In genomic region chr17:12415741-12416140, GRCm38 (mm10) we compare ENCODE assay signal across 12 mouse cellular contexts. TPM values are rescaled to one million over a fixed set of nuclear protein-coding genes. Genes with fewer than 3 reads are reported as not detected.
DNase-seq lines count a peak whose midpoint lies in the region; ATAC-seq and TF ChIP-seq lines count a peak whose summit lies in the region.
"Had no signal": no experiment of that assay in that cellular context is flagged by ENCODE, and none has a peak within 500 bp of the region (broad histone marks: within the 10 kb centered on the region; RNA-seq: fewer than 3 reads in every experiment).

No protein-coding gene starts in this region.

- H3K4me2 ChIP-seq in kidney, embryonic 14.5 days (replicated peaks; ENCODE audit: low read depth, low read length) = no peak overlapping the region
- no peak overlapping the region for H3K4me2 ChIP-seq in midbrain, embryonic 11.5 days
- no peak overlapping the region for H3K4me2 ChIP-seq in stomach, embryonic 16.5 days (ENCODE audit: low read depth, low read length)

- no peaks in the 10 kb centered on the region for H3K27me3 ChIP-seq in kidney, embryonic 14.5 days (ENCODE audit: control insufficient read depth, insufficient read depth, low read length)
- H3K27me3 ChIP-seq in midbrain, embryonic 11.5 days (ENCODE audit: control insufficient read depth, insufficient read depth, low read length) = no peaks in the 10 kb centered on the region
- no peaks in the 10 kb centered on the region for H3K27me3 ChIP-seq in midbrain, embryonic 10.5 days (ENCODE audit: low read depth, poor library complexity, severe bottlenecking)
- H3K27me3 ChIP-seq in stomach, embryonic 16.5 days (ENCODE audit: control insufficient read depth, insufficient read depth, low read length) = no peaks in the 10 kb centered on the region

- no peaks in the 10 kb centered on the region for H3K9me3 ChIP-seq in kidney, embryonic 14.5 days (ENCODE audit: control insufficient read depth, low read length)
- no peaks in the 10 kb centered on the region for H3K9me3 ChIP-seq in midbrain, embryonic 11.5 days (ENCODE audit: control insufficient read depth, low read length)
- no peaks in the 10 kb centered on the region for H3K9me3 ChIP-seq in midbrain, embryonic 10.5 days (replicated peaks)
- no peaks in the 10 kb centered on the region for H3K9me3 ChIP-seq in stomach, embryonic 16.5 days (replicated peaks; ENCODE audit: control insufficient read depth, low read length)

- WGBS in kidney, embryonic 14.5 days = 59% methylated on average over 5 of the region's 5 CpGs
- 76% methylated on average over 5 of the region's 5 CpGs for WGBS in midbrain, embryonic 11.5 days
- 77% methylated on average over 5 of the region's 5 CpGs for WGBS in midbrain, embryonic 10.5 days
- WGBS in stomach, embryonic 16.5 days = 37% methylated on average over 5 of the region's 5 CpGs

- no peak overlapping the region for H3K4me3 ChIP-seq in gastrocnemius, adult 2 months
- H3K4me3 ChIP-seq in kidney, embryonic 14.5 days (ENCODE audit: low read length) = no peak overlapping the region
- no peak overlapping the region for H3K4me3 ChIP-seq in midbrain, embryonic 11.5 days (ENCODE audit: low read depth, low read length)
- H3K4me3 ChIP-seq in midbrain, embryonic 10.5 days = no peak overlapping the region
- H3K4me3 ChIP-seq in stomach, embryonic 16.5 days (replicated peaks; ENCODE audit: low read length) = no peak overlapping the region
- H3K4me3 ChIP-seq: erythroblast, embryonic 14.5 days had no signal

- peaks cover 18% of the 10 kb centered on the region; the same call in 1 of the 2 replicates for H3K4me1 ChIP-seq in kidney, embryonic 14.5 days (ENCODE audit: control insufficient read depth, insufficient read depth, low read length)
- no peaks in the 10 kb centered on the region for H3K4me1 ChIP-seq in midbrain, embryonic 11.5 days (ENCODE audit: control insufficient read depth, insufficient read depth, low read length)
- H3K4me1 ChIP-seq in midbrain, embryonic 10.5 days = peaks cover 15% of the 10 kb centered on the region
- H3K4me1 ChIP-seq in stomach, embryonic 16.5 days (ENCODE audit: control insufficient read depth, insufficient read depth, low read length) = peaks cover 21% of the 10 kb centered on the region

- DNase-seq in gastrocnemius, adult 2 months = no peak
- no peak for DNase-seq in gastrocnemius, postnatal 4 days (ENCODE audit: low spot score in 2 of 2)
- DNase-seq in kidney, postnatal 10 days = no peak
- DNase-seq in midbrain, embryonic 11.5 days (ENCODE audit: low spot score, missing footprints) = no peak
- no peak for DNase-seq in midbrain, embryonic 10.5 days (ENCODE audit: low spot score)
- DNase-seq in layer of hippocampus, postnatal 10 days (ENCODE audit: low spot score in 2 of 2) = no peak

- no peak for TF ChIP-seq CTCF in gastrocnemius, adult 2 months (IDR thresholded peaks at IDR 0.05)

- H3K9ac ChIP-seq in kidney, embryonic 14.5 days (ENCODE audit: low read depth, low read length) = no peak overlapping the region
- no peak overlapping the region for H3K9ac ChIP-seq in midbrain, embryonic 11.5 days (ENCODE audit: low read length)
- H3K9ac ChIP-seq in stomach, embryonic 16.5 days (ENCODE audit: low read length) = no peak overlapping the region

- intact Hi-C loops in gastrocnemius, adult 2 months (cut with DNase I) = loop anchor here (1.0 kb wide), 4 partner anchors 40 to 395 kb away; no protein-coding TSS in a partner anchor

- no peaks in the 10 kb centered on the region for H3K36me3 ChIP-seq in kidney, embryonic 14.5 days (ENCODE audit: control insufficient read depth, insufficient read depth, low read length)
- no peaks in the 10 kb centered on the region for H3K36me3 ChIP-seq in midbrain, embryonic 11.5 days (ENCODE audit: control insufficient read depth, insufficient read depth, low read length)
- H3K36me3 ChIP-seq in midbrain, embryonic 10.5 days = no peaks in the 10 kb centered on the region
- no peaks in the 10 kb centered on the region for H3K36me3 ChIP-seq in stomach, embryonic 16.5 days (ENCODE audit: control insufficient read depth, insufficient read depth, low read length)

- peak; percentile 13; the same call in 1 of the 2 replicates for ATAC-seq in kidney, embryonic 14.5 days (ENCODE audit: low FRiP score, low TSS enrichment)
- peak; percentile 24; the same call in 1 of the 2 replicates for ATAC-seq in midbrain, embryonic 11.5 days (ENCODE audit: low FRiP score)
- ATAC-seq in stomach, embryonic 16.5 days (ENCODE audit: insufficient read depth, low FRiP score) = no peak; the same call in 1 of the 2 replicates

- H3K27ac ChIP-seq in gastrocnemius, adult 2 months = peak overlapping the region; percentile 77
- peak overlapping the region; percentile 67; the same call in 1 of the 2 replicates for H3K27ac ChIP-seq in kidney, embryonic 14.5 days (ENCODE audit: low read depth, low read length)
- no peak overlapping the region for H3K27ac ChIP-seq in midbrain, embryonic 11.5 days (ENCODE audit: low read depth, low read length)
- no peak overlapping the region for H3K27ac ChIP-seq in midbrain, embryonic 10.5 days (replicated peaks)
- H3K27ac ChIP-seq in stomach, embryonic 16.5 days (ENCODE audit: low read length) = peak overlapping the region; percentile 70

RNA-seq across cellular contexts. Expression of gene Plg, which starts 37.3 kb away (rescaled TPM):
- not detected for total RNA-seq in gastrocnemius, adult 2 months (2021)
- 1 to 10 TPM in 1 of 2 experiments, under 1 TPM in 1; 0.52 to 4.1 TPM for total RNA-seq in gastrocnemius, postnatal 4 days (2021)
- not detected in 2 replicates for polyA plus RNA-seq in kidney, embryonic 14.5 days (2014; fragmentation: Nextera tagmentation; extraction: Ambion mirVana)
- 0.06 TPM in 1 of 2 replicates, not detected in the other for polyA plus RNA-seq in midbrain, embryonic 11.5 days (2014; fragmentation: Nextera tagmentation; extraction: Ambion mirVana)
- polyA plus RNA-seq in midbrain, embryonic 10.5 days (2016; fragmentation: Nextera tagmentation; extraction: Ambion mirVana) = not detected in 2 replicates
- 13.0 and 13.9 TPM in 2 replicates for polyA plus RNA-seq in stomach, embryonic 16.5 days (2015; fragmentation: Nextera tagmentation; extraction: Ambion mirVana)
- total RNA-seq in layer of hippocampus, postnatal 10 days (2021) = not detected
- total RNA-seq: heart, adult 18-20 months; megakaryocyte progenitor cell, adult 5-6 weeks; neutrophil, adult 5-6 weeks had no signal

Comparison
In these comparisons a context has a peak if more than half of its experiments do, and no peak if none do; other contexts are left out.
1. H3K27ac ChIP-seq: peak in gastrocnemius, adult 2 months (single experiment), kidney, embryonic 14.5 days (single experiment) and stomach, embryonic 16.5 days (single experiment); none in midbrain, embryonic 11.5 days (single experiment) and midbrain, embryonic 10.5 days (single experiment).
2. RNA of gene Plg, which starts 37.3 kb away (polyA plus RNA-seq): 13.0 to 13.9 TPM in stomach, embryonic 16.5 days; not detected in midbrain, embryonic 10.5 days, not detected in kidney, embryonic 14.5 days and 0.06 TPM in midbrain, embryonic 11.5 days; every median in the first group is over 10 times any median in the second.